Mouse (Mus musculus) MN1 (cell line): ENCODE measurements around the gene Msi2.

Experiments used
- DNase-seq: peaks from one replicate; pipeline ENCODE4 v3.0.0-alpha.2; 2016; ENCODE audit warnings: low spot score

Msi2 gene

DNA sequence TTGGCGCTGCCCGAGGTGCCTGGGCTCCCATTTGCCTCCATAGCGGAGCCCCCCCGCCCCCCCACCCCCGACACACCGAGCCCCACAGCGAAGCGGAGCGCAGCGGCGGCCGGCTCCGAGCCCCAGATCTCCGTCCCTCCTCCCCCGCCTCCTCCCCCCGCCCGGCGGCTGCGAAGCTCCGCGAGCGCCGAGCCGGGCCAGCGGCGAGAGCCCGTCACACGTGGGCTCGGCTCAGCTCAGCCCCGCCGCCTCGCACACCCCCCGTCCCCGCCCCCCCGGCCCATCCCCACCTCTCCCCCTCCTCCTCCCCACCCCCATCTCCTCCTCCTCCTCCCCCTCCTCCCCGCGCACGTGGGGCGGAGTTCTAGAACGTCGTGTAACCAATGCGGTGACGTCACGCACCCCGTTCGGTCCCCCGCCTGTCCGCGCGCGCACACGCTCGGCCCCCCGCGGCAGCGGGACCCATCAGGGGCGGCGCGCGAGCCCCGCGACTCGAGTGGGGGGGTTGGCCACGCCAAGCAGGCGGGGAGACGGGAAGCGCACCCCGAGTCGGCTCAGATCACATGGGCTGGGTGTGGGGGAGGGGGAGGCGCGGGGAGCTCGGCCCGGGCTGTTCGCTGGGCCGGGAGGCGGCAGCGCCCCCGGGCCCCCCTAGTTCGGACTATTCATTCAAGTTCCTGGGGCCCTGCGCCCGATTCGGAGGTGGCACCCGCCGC is at the start of gene Msi2:
Gene Msi2 (minus strand): TSS at position 464 of the 716 bp plus-strand sequence.
- DNase-seq: peak; percentile 89

GRCm38 (mm10) chr11:88765635-88766034 is 47.3 kb upstream of the Msi2 start:
- no peak for DNase-seq

DNA sequence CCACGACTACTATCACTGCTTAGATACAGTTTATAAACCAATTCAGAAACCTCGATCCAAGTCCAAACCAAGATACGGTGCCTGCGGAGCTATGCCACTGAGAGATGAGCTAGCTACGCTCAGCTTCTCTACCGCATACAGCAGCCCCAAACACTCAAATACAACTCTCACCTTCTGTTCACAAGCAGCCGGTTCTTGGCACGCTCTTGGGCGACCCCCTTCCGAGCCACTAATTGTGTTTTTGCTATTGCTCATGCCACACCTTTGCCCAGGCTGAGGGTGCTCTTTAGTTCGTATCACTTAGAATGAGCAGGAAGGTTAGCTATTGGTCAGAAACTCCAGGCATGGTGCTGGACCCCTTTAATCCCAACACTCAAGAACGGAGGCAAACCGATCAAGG is 45.1 kb upstream of the Msi2 start:
- no peak for DNase-seq

GRCm38 (mm10) chr11:88759501-88759900 is 41.2 kb upstream of the Msi2 start:
- peak; percentile 14 for DNase-seq

GRCm38 (mm10) chr11:88758402-88758801 is 40.1 kb upstream of the Msi2 start:
- no peak for DNase-seq

- DNase-seq: no peak
Measured at GRCm38 (mm10) chr11:88745306-88745705, 27.0 kb upstream of the Msi2 start.

GRCm38 (mm10) chr11:88739574-88740295 is 21.4 kb upstream of the Msi2 start:
- DNase-seq: no peak

- DNase-seq: no peak
Measured at GRCm38 (mm10) chr11:88729363-88729762, 11.1 kb upstream of the Msi2 start.

- DNase-seq: peak; percentile 60
Measured at GRCm38 (mm10) chr11:88728508-88728890, 10.2 kb upstream of the Msi2 start.

DNA sequence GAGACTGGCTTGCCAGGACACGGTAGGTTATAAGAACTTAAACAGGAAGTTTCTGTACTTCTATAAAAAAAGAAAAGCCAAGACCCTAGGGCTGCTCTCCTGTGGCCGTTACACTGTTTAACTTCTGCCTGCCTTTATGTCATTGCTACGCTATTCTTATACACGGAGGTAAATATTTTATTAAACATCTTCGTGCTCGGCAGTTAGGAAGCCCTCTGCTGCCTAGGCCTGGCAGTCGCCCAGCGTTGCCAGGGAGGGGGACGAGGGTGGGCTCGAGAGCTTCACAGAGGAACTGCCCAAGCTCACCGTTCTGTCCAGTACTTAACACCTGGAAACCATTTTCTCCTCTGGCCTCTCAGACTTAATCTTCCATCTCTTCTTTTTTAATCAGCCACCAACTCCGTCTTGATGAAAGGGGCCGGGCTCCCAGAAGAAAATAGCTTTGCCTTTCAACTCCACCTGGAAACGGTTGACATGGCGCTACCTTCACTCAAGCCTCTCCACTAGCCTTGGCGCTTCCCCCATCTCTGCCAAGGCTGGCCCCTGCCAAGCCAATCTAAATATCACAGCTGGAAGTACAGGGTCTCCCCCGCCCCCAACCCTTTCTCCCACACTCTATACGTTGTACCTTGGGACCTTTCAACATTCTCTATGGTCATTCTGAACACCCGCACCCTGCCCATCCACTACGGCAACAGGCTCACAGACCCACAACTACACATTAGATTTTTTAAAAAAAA is 9.6 kb upstream of the Msi2 start:
- DNase-seq: no peak

DNA sequence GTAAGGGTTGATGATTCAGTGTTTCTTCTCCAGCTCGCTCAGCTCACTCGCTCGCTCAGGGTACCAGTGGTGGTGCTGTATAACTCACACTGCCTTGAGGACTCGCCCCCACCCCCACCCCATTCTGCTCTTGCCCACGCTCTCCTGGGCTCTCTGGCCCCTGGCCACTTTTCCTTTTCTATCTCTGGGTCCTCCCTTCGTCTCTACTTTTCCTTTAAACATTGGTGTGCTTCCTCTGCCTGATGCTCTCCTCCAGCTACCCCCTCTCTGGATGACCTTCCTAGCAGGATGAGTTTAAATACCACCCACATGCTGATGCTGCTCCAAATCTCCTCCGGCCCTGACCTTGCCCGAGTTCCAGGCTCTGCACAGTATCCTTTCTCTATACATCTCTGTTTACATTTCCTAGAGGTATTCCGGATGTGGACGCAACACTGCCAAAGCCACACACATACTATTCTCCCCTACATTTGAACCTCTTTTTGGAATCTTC is 2.9 kb upstream of the Msi2 start:
- DNase-seq: no peak

- no peak for DNase-seq
Measured at GRCm38 (mm10) chr11:88720261-88721143, 2.2 kb upstream of the Msi2 start.

DNA sequence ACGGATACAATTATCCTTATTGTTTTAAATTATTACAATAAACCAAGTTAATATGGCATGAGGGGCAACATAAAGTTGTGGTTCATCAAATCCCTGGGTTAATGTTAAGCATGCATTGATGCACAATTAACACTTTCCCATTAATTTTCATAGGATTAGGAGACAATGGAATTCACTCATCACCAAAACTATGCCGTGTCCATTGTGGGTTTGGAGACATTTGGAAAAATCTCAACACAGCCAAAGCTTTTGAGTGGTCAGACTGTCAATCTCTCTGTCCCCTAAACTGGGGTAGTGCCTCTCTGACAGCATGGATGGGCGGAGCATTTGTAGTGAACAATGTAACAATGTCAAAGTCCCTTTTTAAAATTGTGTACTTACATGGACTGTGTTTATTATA is 1.3 kb upstream of the Msi2 start:
- no peak for DNase-seq

- DNase-seq: peak; percentile 60
Measured at GRCm38 (mm10) chr11:88718766-88719595, 668 bp upstream of the Msi2 start.

DNA sequence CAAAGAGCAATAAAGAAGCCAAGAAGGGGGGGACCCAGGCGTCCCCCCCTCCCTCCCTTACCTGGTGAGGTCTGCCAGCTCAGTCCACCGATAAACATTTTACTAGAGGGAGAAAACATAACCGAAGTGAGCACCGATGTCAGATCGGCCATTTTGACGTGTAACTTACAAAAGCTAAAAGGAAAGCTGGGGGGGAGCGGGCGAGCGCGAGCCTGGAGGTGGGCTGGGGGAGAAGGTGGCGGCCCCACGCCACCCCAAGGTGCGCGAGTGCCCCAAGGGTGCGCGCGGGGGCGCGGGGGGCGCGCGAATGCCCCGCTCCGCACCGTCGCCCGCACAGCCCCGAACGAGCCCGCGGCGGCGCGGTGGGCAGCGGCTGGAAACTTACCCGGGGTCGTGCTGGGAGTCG is 666 bp downstream of the Msi2 start:
- no peak for DNase-seq

DNA sequence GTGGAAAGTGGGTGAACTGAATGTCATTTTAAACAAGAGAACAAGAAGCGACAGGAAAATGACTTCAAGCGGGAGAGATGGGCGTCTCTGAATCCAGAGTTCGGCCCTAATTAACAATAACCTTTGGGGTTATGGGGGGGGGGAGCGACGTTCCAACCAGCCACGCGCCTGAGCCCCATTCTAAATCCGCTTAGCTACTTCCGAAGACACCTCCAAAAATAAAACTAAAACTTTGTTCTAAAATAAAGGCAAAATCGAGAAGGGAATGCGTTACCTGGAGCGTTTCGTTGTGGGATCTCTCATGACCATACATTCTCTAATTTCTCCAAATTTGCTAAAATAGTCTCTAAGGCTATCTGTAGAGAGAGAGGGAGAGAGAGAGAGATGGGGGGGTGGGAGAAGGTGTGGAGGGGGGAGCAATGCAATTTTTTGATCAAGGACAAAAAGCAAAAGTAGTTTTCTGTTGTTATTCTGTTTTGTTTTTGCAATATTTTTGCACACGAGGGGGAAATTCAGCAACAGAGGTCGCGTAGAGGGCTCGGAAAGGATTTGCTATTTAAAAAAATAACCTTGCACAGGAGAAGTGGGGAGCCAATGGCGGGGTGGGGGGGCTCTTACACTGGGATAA is 1.2 kb downstream of the Msi2 start:
- no peak for DNase-seq

DNA sequence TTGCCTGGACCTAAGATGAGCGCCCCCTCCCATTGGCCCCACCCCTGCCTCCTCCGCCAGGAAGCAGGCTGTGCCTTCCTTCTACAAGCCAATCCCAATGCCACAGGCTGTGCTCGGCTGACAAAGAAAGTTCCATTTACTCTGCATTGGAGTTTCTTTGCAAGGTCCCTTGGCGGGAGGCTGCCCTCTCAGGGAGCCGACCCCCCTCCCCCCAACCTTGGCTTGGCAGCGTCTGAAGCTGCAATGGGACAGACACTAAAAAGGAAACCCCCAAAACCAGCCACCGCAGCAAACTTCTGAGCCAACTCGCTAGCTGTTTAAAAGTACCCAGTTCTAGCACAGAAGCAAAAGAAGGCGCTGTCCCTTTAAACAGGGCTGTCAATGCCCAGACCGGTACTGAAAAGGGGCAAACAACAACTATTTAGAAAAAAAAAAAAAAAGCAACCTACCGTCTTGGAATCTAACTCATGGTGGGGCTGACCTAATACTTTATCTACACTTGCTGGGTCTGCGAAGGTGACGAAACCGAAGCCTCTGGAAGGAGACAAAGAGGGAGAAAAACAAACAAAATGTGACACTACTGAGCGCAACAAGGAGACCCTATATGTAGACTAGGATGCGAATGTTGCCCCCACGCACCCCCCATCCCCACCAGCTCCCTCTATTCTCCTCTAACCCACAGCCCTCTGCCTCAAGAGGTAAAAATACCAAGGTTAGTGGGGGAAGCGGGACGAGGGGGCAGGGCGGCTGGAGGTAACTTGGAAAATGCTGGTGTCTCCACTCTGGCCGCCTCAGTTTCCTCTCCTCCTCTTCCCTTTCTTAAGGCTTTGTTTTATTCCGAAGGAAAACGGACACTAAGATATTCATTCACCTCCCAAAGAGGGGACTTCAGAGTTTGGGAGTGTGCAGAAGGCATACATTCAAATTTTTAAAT is 2.0 kb downstream of the Msi2 start:
- DNase-seq: no peak

DNA sequence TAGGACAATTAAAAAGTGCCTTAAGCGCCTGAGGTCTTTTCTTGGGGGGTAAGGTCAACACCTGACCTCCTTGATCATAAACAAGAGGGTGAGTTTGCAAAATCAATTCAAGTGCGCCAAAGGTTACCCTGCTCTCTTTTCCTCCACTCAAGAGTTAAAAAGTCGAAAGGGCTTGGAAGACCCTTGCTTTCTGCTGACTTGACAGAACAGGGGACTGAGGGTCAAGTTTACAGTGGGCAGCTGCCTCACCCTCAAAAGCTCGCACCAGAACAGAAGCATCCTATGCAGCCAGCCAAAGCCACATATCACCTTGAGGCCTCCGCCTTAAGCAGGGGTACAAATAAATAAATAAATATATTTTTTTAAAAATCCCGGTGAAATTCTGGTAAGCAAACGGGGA is 3.0 kb downstream of the Msi2 start:
- no peak for DNase-seq

GRCm38 (mm10) chr11:88714127-88714526 is 4.2 kb downstream of the Msi2 start:
- DNase-seq: no peak
